Mouse (Mus musculus): ENCODE results near the gene Peli2.
A peak's percentile ranks its signal among the peaks of the same experiment; 100 is the strongest.

Peli2 gene

DNA sequence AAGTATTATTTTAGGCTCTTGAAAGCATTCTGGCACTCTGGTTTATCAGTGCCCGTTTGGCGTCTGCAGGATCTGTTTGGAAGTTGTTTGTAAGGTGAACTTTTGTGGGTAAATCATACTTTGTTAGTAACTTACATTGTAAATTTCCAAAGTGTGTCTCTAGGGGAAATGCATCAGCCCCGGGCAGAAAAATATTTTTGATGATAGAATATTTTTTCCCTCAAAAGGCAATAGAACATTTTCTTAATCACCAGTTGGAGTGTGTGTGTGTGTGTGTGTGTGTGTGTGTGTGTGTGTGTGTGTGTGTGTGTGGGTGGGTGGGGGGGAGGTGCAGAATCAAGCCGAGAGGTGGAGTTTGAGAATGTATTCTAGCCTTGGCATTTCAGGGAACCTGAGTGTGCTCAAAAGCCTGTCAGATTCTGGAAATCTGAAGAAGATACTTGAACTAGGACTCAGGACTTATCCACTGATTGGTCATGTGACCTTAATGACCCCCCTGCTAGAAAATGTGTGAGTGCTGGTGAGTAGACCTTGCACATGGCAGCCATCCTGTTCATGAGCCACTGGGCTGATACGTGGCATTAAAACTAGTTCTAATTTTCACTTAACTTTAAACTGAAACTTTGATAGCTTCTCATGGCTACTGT lies 33.4 kb downstream of the Peli2 start:
- no peak for DNase-seq

GRCm38 (mm10) chr14:48154641-48155040 lies 34.0 kb downstream of the Peli2 start:
- DNase-seq: no peak

DNA sequence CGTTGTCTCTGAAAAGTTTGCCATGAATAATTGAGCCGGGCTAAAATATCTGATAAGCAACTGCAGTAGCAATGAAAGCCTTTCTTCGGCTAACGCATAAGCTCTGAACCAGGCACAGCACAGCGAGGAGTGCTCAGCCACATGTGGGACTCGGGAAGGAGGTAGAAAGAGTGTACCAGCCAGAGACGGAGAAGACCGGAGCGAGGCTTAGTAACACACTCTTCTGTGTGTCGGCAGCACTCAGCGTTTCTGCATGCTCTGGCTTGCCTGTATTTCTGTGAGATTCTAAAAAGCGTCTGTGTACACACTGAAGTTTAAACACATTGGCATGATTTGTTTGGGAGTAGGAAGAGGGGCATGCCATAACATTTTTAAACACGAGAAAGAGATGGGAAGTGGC lies 34.5 kb downstream of the Peli2 start:
- no peak for DNase-seq

DNA sequence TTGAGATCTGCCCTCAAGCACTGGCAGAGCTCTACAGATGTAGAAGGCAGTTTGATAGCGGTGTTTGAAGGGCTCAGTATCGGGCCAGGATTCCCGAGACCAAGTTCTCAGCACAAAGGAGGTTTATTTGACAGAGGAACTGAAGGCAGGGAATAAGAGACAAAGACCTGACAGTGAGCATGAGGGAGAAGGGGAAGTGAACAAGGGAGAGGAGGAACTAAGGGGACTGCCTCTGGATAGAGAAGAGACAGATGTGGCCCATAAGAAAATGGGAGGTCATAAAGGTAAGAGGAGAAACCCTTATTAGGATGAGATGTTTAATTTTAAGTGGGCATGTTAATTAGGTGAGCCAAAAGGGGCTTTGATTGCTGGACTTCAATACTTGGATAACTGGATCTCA lies 36.5 kb downstream of the Peli2 start:
- DNase-seq: no peak

DNA sequence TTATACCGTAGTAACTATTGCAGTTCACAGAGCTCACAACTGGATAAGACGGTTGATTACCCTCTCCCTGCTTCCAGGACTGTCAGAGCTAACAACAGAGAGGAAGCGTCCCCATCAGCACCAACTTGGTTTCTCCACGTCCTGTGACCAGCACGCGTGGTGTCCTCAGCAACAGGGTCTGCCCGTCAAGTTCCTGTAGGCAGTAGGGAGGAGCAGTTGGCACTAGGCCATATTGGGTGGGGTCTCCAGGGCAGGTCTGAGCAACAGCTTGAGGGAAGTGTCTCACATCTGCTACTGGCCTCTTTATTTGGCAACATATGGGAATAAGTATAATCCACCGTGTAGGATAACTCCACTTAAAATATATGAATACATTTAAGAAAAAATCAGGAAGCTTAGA lies 37.2 kb downstream of the Peli2 start:
- DNase-seq: no peak

DNA sequence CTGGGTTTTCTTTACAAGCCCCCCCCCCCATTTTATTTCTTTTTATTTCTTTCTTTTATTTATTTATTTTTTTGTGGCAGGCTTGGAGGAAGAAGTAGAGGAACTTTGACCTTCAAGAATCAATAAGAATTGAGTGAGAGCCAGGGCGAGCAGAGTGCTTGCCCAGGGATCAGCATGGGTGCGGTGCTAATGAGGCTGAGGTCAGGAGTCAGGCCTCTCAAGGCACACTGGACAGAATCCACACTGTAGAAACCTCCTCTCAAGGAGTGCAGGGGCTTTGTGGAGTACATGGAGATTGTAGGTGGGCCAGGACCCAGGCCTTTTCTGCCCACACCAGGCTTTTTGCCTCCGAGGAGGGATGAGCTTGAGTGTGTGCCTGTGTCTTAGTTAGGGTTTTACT lies 38.8 kb downstream of the Peli2 start:
- DNase-seq: no peak

DNA sequence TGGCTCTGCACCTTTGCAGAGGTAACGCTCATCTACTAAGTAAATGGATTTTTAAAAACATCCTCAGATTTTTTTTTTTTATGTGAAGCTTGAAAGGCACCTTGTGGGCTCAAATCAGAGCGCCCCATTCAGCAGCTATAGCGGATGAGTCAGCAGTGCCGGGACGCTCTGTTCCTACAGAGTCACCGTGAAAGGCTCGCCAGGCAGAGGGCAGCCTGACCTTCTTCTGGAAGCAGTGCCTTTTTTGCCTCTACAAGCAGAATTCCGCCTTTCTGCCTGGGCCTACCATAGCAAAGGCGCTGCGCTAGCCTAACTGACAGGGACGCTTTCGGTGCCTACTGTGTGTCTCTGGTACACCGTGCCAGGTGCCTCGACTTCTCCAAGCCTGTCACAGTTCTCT lies 41.8 kb downstream of the Peli2 start:
- DNase-seq: no peak

DNA sequence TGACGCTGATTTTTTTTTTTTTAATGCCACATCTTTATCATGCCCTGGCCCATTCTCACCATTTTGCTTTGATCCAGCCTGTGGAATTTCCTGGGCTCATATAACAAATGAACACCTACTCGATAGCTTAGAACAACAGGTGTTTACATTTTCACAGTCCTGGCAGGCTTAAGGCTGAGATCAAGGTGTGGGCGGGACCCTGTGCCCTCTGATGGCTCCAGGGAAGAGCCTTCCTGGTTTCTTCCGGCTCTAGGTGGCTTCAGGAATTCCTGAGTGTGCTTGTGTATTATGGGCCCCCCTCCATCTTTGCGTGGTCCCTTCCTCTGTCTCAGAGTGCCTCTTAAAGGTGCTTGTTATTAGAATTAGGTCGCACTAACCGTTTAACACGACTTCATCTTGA lies 44.3 kb downstream of the Peli2 start:
- DNase-seq: no peak

DNA sequence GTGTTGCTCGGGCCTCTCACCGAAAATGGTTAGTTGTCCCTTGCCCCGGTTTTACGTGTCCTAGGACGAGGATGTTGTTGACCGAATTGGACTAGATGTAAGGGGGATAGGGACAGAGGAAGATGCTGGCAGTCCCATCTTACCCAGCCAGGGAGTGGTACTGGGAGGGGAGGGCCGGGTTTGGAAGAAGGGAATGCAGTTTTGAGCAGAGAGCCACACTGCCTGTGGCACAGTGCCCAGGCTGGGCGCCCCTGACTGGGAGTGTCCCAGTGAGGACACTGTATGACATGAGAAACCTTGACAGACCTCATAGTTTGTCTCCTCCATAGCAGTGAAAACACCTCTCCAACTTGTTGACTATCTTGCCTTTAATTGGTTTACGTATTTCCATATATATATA lies 45.8 kb downstream of the Peli2 start:
- no peak for DNase-seq

- DNase-seq: no peak
Observed at GRCm38 (mm10) chr14:48167020-48167419, 46.4 kb downstream of the Peli2 start.

DNA sequence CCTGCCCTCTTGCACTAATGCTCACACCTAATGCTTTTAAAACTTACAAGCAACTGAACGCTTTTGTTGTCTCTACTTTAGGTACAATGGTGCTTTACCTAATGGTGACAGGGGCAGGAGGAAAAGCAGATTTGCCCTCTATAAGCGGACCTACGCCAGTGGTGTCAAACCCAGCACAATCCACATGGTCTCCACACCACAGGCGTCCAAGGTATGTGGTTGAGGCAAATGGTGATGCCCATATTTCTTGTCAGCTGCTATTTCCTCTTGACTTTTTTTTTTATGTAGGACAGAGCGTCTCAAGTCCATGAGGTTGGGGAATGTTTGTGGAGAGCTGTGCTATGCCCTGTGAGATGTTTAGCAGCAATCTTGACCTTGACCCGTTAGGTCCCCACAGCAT lies 47.5 kb downstream of the Peli2 start:
- DNase-seq: no peak

GRCm38 (mm10) chr14:48169970-48170369 lies 49.3 kb downstream of the Peli2 start:
- peak; percentile 38 for DNase-seq

GRCm38 (mm10) chr14:48171268-48171667 lies 50.6 kb downstream of the Peli2 start:
- DNase-seq: no peak

GRCm38 (mm10) chr14:48172026-48172425 lies 51.4 kb downstream of the Peli2 start:
- DNase-seq: peak; percentile 16

GRCm38 (mm10) chr14:48172876-48173275 lies 52.3 kb downstream of the Peli2 start:
- DNase-seq: no peak

- DNase-seq: no peak
Observed at GRCm38 (mm10) chr14:48173840-48174239, 53.2 kb downstream of the Peli2 start.

- no peak for DNase-seq
Observed at GRCm38 (mm10) chr14:48174356-48174755, 53.7 kb downstream of the Peli2 start.

DNA sequence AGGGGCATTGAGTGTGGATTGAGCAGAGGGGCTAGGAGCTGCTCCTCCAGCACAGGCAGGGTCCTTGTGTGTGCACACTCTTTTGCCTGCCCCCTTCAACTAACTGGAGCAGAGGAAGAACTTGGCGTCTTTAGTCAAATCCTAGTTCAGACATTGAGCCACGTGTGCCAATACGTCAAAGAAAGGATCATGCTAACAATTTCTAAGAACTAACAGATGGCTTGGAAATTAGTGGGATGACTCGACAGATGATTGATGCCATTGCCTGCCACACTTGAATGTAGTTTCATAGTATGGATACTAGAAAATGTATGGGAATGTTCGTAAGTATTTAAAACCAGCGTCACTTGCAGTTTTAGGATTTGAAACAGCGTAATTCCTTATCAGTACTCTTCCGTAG lies 54.5 kb downstream of the Peli2 start:
- DNase-seq: no peak

DNA sequence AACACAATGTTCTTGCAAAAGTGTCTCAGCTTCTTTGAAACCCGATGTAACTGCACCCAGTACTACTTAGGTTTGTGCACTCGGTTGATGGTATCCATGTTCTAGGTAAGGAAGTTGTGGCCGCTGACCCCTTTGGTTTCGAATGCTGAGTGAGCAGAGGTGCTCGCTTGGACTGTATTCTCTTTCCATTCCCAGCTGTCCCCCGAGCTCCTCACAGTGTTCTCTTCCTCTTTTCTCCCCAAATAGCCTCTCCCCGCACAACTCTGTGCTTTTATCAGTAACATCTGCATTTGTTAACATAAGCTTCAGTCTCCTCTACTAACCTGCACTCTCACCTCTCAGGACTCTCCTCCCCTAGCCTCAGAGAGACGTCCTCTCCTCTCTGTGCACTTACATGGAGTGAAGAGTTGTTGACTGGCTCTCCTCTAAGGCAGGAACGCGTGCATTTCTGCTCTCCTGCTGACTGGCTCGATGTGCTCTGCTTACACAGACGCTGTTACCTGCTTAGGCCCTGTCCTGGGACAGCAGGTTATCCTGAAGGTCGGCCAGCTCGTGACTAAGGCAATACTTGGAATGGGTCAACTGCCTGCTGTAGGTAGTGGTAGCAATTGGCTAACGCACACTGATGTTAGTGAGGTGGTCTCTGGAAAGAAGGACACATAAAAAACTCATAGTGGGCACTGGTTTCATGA lies 57.8 kb downstream of the Peli2 start:
- no peak for DNase-seq

GRCm38 (mm10) chr14:48179021-48179420 lies 58.4 kb downstream of the Peli2 start:
- no peak for DNase-seq

DNA sequence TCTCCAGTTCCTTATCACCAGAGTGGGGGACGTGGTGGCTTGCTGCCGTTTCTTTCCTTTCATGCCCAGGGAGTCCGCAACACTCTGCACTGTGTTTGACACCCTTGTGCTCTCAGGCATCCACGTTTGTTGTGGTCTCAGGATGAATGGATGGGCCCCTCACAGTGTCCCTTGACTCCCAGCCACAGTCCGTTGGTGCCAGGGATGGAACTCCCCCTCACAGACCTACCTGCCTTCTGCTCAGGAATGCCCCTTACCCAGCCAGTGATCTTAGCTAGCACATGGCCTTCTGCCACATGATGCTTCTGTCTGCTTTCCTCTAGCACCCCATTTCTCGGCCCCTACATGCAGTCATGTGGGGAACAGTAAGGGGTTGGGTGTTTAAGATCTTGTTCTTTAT lies 65.7 kb downstream of the Peli2 start:
- DNase-seq: no peak

DNA sequence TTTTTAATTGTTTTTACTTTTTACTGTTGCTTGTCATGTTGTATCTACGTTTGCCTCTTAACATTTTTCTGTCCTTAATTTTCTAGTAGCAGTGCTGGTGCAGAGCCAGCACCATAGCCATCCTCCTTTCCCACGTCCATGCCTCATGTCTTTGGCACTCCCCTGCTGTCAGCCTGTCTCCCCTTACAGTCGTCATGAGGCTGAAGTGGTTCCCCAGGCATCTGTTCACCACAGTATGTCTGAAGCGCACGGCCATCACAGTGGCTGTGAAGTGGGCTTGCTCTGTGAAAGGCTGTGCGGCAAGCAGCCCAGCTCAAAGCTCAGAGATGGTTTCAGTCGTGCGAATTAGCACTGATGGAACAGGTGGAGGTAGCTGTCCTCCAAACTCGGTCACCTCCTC lies 66.5 kb downstream of the Peli2 start:
- no peak for DNase-seq

- no peak for DNase-seq
Observed at GRCm38 (mm10) chr14:48189330-48189729, 68.7 kb downstream of the Peli2 start.

DNA sequence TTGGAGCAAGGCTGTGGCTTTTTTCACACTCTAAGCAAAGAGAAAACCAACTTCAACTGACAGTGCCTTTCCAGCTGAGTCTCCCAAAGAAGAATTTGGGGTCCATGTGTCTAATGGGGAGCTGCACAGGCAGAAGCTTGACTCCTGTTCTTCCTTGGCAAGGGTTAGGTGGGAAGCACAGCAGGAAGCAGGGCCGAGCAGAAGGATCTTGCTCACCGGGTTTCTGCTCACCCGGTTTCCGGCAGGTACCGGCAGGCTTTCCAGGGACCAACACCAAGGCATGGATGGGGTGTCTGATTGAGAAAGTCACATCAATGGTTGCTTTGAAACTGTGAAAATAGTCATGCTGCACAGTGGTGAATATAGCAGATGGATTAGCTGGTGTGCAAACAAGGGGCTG lies 70.3 kb downstream of the Peli2 start:
- DNase-seq: no peak

DNA sequence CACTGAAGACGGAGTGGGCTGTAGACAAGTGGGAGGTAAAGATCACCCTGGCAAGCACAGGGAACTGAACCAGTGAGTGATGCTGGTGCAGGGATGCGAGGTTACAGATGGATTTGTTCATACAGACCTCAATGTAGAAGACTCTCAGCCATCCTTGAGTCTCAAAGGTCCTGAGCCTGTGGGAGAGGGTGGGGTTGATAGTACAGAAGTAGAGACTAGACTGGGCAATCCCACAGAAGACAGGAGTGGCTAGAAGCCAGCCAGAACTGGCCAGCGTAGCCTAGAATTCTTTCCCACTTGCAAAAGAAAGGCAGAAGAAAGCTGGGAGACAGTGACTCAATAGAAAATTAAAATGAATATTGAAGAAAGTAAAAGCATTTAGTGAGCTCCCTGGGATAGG lies 71.3 kb downstream of the Peli2 start:
- no peak for DNase-seq

Data from thymus, postnatal 14 days (tissue).